Mouse (Mus musculus): ENCODE measurements around the gene Cerk. TPM values are rescaled to one million over a fixed set of nuclear protein-coding genes. Genes with fewer than 3 reads are reported as not detected.

Gene Cerk
- total RNA-seq, 2 experiments from 2014 or later, result 26.3 to 47.9 TPM

- ATAC-seq (replicated peaks; ENCODE audit: poor library complexity, severe bottlenecking), result no peak
Measured at GRCm38 (mm10) chr15:86095722-86096603, 90.0 kb downstream of the Cerk start.

GRCm38 (mm10) chr15:86094324-86095121, 91.4 kb downstream of the Cerk start:
- ATAC-seq (replicated peaks; ENCODE audit: poor library complexity, severe bottlenecking), result no peak

- ATAC-seq (replicated peaks; ENCODE audit: poor library complexity, severe bottlenecking), result no peak
Measured at GRCm38 (mm10) chr15:86093236-86093635, 92.7 kb downstream of the Cerk start.

GRCm38 (mm10) chr15:86091998-86092670, 93.8 kb downstream of the Cerk start:
- ATAC-seq (replicated peaks; ENCODE audit: poor library complexity, severe bottlenecking), result no peak

- no peak for ATAC-seq (replicated peaks; ENCODE audit: poor library complexity, severe bottlenecking)
Measured at GRCm38 (mm10) chr15:86091201-86091997, 94.5 kb downstream of the Cerk start.

- no peak for ATAC-seq (replicated peaks; ENCODE audit: poor library complexity, severe bottlenecking)
Measured at GRCm38 (mm10) chr15:86090578-86090977, 95.4 kb downstream of the Cerk start.

- ATAC-seq (replicated peaks; ENCODE audit: poor library complexity, severe bottlenecking), result no peak
Measured at GRCm38 (mm10) chr15:86089991-86090529, 95.9 kb downstream of the Cerk start.

Other genes with a start within 250 kb of the Cerk start
- 8.0 and 12.6 TPM in 2 replicates for gene Celsr1, start 152.4 kb downstream of the Cerk start, total RNA-seq (2014; fragmentation: Nextera tagmentation)
- 6.9 and 8.7 TPM in 2 replicates for gene Celsr1, start 152.4 kb downstream of the Cerk start, total RNA-seq (2017)
- gene Gramd4, start 128.4 kb downstream of the Cerk start, total RNA-seq (2014; fragmentation: Nextera tagmentation), result 15.0 and 19.9 TPM in 2 replicates
- 15.9 and 18.4 TPM in 2 replicates for gene Gramd4, start 128.4 kb downstream of the Cerk start, total RNA-seq (2017)
- 18.6 and 18.8 TPM in 2 replicates for gene Tbc1d22a, start 28.3 kb upstream of the Cerk start, total RNA-seq (2014; fragmentation: Nextera tagmentation)
- 26.5 and 46.7 TPM in 2 replicates for gene Tbc1d22a, start 28.3 kb upstream of the Cerk start, total RNA-seq (2017)